Mouse (Mus musculus) midbrain, embryonic 15.5 days (tissue): ENCODE data around the gene Adarb2. TPM values are rescaled to one million over a fixed set of nuclear protein-coding genes. Genes with fewer than 3 reads are reported as not detected.

Experiments
- ATAC-seq: fragments of 200-750 bp; cut with Nextera tagmentation; replicated peaks from 2 replicates; pipeline ENCODE4 v1.8.0; 2017; ENCODE audit warnings: moderate TSS enrichment
- H3K27ac ChIP-seq: fragments of 300-500 bp; sonication (generic); 2 replicates; pipeline ENCODE4 v1.5.1; 2015; ENCODE audit warnings: mild to moderate bottlenecking, inconsistent platforms
- H3K27me3 ChIP-seq: fragments of 300-500 bp; sonication (generic); replicated peaks from 2 replicates; pipeline ENCODE4 v1.6.1; 2015; ENCODE audit warnings: inconsistent platforms
- H3K36me3 ChIP-seq: fragments of 300-500 bp; sonication (generic); replicated peaks from 2 replicates; pipeline ENCODE4 v1.6.1; 2015; ENCODE audit warnings: inconsistent platforms
- H3K4me1 ChIP-seq: fragments of 300-500 bp; sonication (generic); 2 replicates; pipeline ENCODE4 v1.6.1; 2015; ENCODE audit warnings: inconsistent platforms
- H3K4me2 ChIP-seq: fragments of 300-500 bp; sonication (generic); 2 replicates; pipeline ENCODE4 v1.6.1; 2015; ENCODE audit warnings: inconsistent platforms, mild to moderate bottlenecking, moderate library complexity
- H3K4me3 ChIP-seq: fragments of 300-500 bp; sonication (generic); 2 replicates; pipeline ENCODE4 v1.5.1; 2015; ENCODE audit warnings: mild to moderate bottlenecking, inconsistent platforms
- H3K9ac ChIP-seq: fragments of 300-500 bp; sonication (generic); 2 replicates; pipeline ENCODE4 v1.6.1; 2015; ENCODE audit warnings: mild to moderate bottlenecking, inconsistent platforms
- H3K9me3 ChIP-seq: fragments of 300-500 bp; sonication (generic); 2 replicates; pipeline ENCODE4 v1.6.1; 2016; ENCODE audit warnings: inconsistent platforms
- WGBS: fragments of 180-500 bp; shearing (Covaris S2); methylation state at CpG from one replicate; pipeline ENCODE4 v1.1.7; 2015; ENCODE audit warnings: mixed read lengths; 5-methylcytosine and 5-hydroxymethylcytosine counted together
- polyA plus RNA-seq: library from polyadenylated mRNA; unstranded; fragments of >200 nt; fragmentation: Nextera tagmentation; extraction: Ambion mirVana; gene quantifications from 2 replicates; pipeline ENCODE4 v1.2.1, GENCODE M21; 2015

The Adarb2 gene
- polyA plus RNA-seq, 1 experiment from 2014 or later: 39.3 TPM

GRCm38 (mm10) chr13:8467591-8468366, 265.1 kb downstream of the Adarb2 start:
- H3K4me2 ChIP-seq: peak overlapping the region; percentile 22
- ATAC-seq: peak; percentile 65
- H3K9ac ChIP-seq: no peak overlapping the region
- WGBS: 54% methylated on average over 12 of the region's 12 CpGs
- H3K4me3 ChIP-seq: no peak overlapping the region
- peak overlapping the region; percentile 47; the same call in 1 of the 2 replicates for H3K27ac ChIP-seq
- H3K36me3 ChIP-seq: no peaks in the 10 kb centered on the region
- no peaks in the 10 kb centered on the region for H3K27me3 ChIP-seq
- peaks cover 8% of the 10 kb centered on the region; the same call in 1 of the 2 replicates for H3K4me1 ChIP-seq
- no peaks in the 10 kb centered on the region for H3K9me3 ChIP-seq

DNA sequence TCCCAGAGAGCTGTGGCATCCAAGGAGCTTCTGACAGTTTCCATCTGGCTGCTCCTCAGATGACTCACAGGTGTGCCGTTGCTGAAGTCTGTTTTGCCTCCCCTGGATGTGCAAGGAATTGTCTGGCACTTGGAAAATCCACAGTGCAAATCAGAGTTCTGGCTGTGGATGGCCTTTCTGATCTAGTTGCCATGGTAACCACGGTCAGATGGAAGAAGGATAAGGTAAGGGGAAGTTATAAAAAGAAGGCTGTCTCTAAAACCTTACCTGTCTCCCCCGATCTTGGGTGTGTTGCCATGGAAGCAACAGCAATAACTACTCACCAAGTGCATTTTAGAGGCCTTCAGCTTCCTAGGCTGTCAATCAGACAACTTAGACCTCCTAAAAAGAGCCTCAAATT, 273.6 kb downstream of the Adarb2 start:
- WGBS: 59% methylated on average over 3 of the region's 3 CpGs
- H3K9me3 ChIP-seq: no peaks in the 10 kb centered on the region
- ATAC-seq: peak; percentile 92
- H3K4me2 ChIP-seq: no peak overlapping the region
- peak overlapping the region; percentile 36; the same call in 1 of the 2 replicates for H3K27ac ChIP-seq
- H3K4me1 ChIP-seq: no peaks in the 10 kb centered on the region
- H3K4me3 ChIP-seq: no peak overlapping the region
- H3K9ac ChIP-seq: no peak overlapping the region
- H3K27me3 ChIP-seq: no peaks in the 10 kb centered on the region
- H3K36me3 ChIP-seq: no peaks in the 10 kb centered on the region

- no peak for ATAC-seq
- no peak overlapping the region for H3K27ac ChIP-seq
- no peak overlapping the region for H3K4me3 ChIP-seq
- no peaks in the 10 kb centered on the region for H3K27me3 ChIP-seq
- no peak overlapping the region for H3K4me2 ChIP-seq
- WGBS: 86% methylated on average over 1 of the region's 1 CpGs
- no peak overlapping the region for H3K9ac ChIP-seq
- no peaks in the 10 kb centered on the region for H3K36me3 ChIP-seq
- H3K4me1 ChIP-seq: no peaks in the 10 kb centered on the region
- no peaks in the 10 kb centered on the region for H3K9me3 ChIP-seq
These were observed 276.1 kb downstream of the Adarb2 start for GRCm38 (mm10) chr13:8478731-8479130.

GRCm38 (mm10) chr13:8479970-8480369, 277.3 kb downstream of the Adarb2 start:
- no peaks in the 10 kb centered on the region for H3K9me3 ChIP-seq
- no peak overlapping the region for H3K4me3 ChIP-seq
- ATAC-seq: no peak
- H3K27ac ChIP-seq: no peak overlapping the region
- H3K4me1 ChIP-seq: no peaks in the 10 kb centered on the region
- no peaks in the 10 kb centered on the region for H3K36me3 ChIP-seq
- H3K4me2 ChIP-seq: no peak overlapping the region
- no peak overlapping the region for H3K9ac ChIP-seq
- no peaks in the 10 kb centered on the region for H3K27me3 ChIP-seq

DNA sequence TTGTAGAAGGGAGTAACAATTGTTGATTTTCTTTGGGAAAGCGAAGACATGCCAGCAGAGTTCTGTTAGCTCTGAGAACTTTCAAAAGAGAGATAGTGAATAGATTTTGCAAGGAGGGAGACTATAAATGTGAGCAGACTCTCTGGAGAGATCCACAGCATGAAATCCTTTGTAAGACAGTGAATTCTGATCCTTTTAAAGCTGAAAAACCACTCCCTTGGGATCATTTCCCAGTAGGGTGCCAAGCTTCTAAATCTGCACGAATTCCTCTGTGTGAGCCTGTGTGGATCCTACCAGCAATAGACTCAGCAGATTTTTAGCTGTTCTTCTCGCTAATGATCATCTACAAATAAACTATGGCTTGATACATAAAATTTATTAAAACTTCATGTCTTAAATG, 278.7 kb downstream of the Adarb2 start:
- Histone ChIP-seq H3K9ac (no peak overlapping the region), H3K27ac (no peak overlapping the region), H3K4me2 (no peak overlapping the region), H3K36me3 (no peaks in the 10 kb centered on the region), H3K4me3 (no peak overlapping the region), H3K9me3 (no peaks in the 10 kb centered on the region), H3K27me3 (no peaks in the 10 kb centered on the region), H3K4me1 (no peaks in the 10 kb centered on the region)
- ATAC-seq: no peak
- 30% methylated on average over 3 of the region's 3 CpGs for WGBS

DNA sequence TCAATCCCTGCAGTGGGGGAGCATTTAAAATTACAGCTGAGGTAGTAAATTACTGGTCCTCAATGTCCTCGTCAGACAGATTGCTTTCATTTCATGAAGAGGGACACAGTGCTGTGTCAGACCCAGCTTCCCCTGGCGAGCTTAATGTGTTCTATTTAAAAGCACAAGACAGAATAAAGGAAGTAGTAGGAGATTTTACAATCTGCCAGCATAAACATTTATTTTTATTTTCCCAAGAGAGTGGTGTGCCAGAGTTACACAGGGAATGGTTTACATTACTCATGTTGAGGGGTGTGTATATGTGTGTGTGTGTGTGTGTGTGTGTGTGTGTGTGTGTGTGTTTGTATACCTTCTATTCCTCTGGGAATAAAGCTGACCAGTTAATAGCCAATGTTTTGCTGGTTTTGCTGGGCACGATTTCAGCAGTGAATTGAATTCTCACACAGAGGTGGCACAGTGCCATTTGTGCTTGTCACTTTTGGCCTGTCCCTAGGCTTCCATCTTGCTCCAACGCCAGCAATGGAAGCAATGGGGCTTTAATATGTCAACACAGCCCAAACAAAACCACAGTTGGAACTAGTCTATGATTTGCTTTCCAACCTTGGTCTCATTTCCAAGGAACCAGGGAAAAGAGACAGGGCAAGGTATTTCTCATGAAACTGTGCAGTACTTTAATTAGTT, 282.1 kb downstream of the Adarb2 start:
- Histone ChIP-seq H3K9ac (no peak overlapping the region), H3K4me1 (0 out of 2 replicates have a peak, but pooled peaks cover 2% of the 10 kb centered on the region), H3K4me2 (no peak overlapping the region), H3K27ac (no peak overlapping the region), H3K9me3 (no peaks in the 10 kb centered on the region), H3K36me3 (no peaks in the 10 kb centered on the region), H3K4me3 (no peak overlapping the region), H3K27me3 (no peaks in the 10 kb centered on the region)
- 52% methylated on average over 4 of the region's 4 CpGs for WGBS
- no peak; the same call in 1 of the 2 replicates for ATAC-seq

GRCm38 (mm10) chr13:8487756-8488434, 285.2 kb downstream of the Adarb2 start:
- Histone ChIP-seq H3K9ac (no peak overlapping the region), H3K9me3 (no peaks in the 10 kb centered on the region), H3K4me2 (no peak overlapping the region), H3K4me3 (no peak overlapping the region), H3K4me1 (0 out of 2 replicates have a peak, but pooled peaks cover 2% of the 10 kb centered on the region), H3K36me3 (no peaks in the 10 kb centered on the region), H3K27ac (no peak overlapping the region), H3K27me3 (no peaks in the 10 kb centered on the region)
- WGBS: 69% methylated on average over 5 of the region's 5 CpGs
- no peak for ATAC-seq

DNA sequence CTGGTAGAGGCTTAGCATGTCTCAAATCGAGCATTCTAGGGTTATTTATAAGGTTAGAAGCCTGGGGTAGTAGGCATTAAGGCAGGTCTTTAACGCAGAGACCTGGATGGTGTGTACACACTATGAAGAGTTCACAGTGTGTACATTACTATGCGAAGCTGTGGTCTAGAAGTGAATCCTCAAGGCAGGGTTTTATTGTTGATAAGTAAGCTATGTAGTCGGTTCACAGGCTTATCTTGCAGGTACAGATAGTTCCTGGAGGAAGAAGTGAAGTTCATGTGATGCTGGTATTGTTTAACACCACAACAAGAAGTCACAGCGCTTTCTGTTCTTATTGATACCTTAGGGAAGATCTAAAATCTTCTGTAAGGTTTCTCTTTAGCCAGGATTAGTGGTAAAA, 290.7 kb downstream of the Adarb2 start:
- no peak overlapping the region for H3K4me3 ChIP-seq
- ATAC-seq: no peak
- H3K27ac ChIP-seq: no peak overlapping the region
- no peak overlapping the region for H3K9ac ChIP-seq
- 74% methylated on average over 5 of the region's 5 CpGs for whole genome bisulfite sequencing
- H3K36me3 ChIP-seq: no peaks in the 10 kb centered on the region
- no peaks in the 10 kb centered on the region for H3K4me1 ChIP-seq
- H3K9me3 ChIP-seq: no peaks in the 10 kb centered on the region
- H3K27me3 ChIP-seq: no peaks in the 10 kb centered on the region
- H3K4me2 ChIP-seq: no peak overlapping the region

DNA sequence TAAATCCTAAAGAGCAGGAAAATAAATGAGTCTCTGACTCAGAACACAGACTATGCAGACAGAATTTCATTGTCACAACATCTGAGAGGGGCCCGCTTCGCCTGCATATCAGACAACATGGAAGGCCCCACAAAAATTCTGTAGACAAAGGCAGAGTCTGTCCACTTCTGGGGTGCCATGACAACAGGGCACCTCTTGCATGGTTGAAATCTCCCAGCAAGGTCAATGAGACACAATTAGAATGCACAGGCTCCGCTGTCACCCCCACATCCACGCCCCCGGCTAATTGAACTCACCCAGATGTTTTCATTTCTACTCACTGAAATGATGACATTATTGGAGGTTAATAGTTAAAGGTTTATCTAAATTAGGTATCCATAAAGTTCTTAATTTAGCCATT, 296.9 kb downstream of the Adarb2 start:
- H3K27ac ChIP-seq: no peak overlapping the region
- 47% methylated on average over 5 of the region's 5 CpGs for WGBS
- no peaks in the 10 kb centered on the region for H3K27me3 ChIP-seq
- no peaks in the 10 kb centered on the region for H3K36me3 ChIP-seq
- no peak overlapping the region for H3K9ac ChIP-seq
- no peak for ATAC-seq
- H3K9me3 ChIP-seq: no peaks in the 10 kb centered on the region
- no peak overlapping the region for H3K4me3 ChIP-seq
- no peaks in the 10 kb centered on the region for H3K4me1 ChIP-seq
- no peak overlapping the region for H3K4me2 ChIP-seq

- peak overlapping the region; percentile 30 for H3K27ac ChIP-seq
- H3K36me3 ChIP-seq: no peaks in the 10 kb centered on the region
- no peak overlapping the region for H3K4me2 ChIP-seq
- H3K4me3 ChIP-seq: no peak overlapping the region
- no peaks in the 10 kb centered on the region for H3K9me3 ChIP-seq
- no peaks in the 10 kb centered on the region for H3K27me3 ChIP-seq
- peak; percentile 67 for ATAC-seq
- H3K9ac ChIP-seq: no peak overlapping the region
- 54% methylated on average over 7 of the region's 7 CpGs for WGBS
- H3K4me1 ChIP-seq: peaks cover 4% of the 10 kb centered on the region; the same call in 1 of the 2 replicates
These were observed 308.6 kb downstream of the Adarb2 start for GRCm38 (mm10) chr13:8511069-8511817.

GRCm38 (mm10) chr13:8515979-8516715, 313.5 kb downstream of the Adarb2 start:
- Histone ChIP-seq H3K36me3 (no peaks in the 10 kb centered on the region), H3K27ac (no peak overlapping the region), H3K9me3 (no peaks in the 10 kb centered on the region), H3K4me1 (peaks cover 3% of the 10 kb centered on the region; the same call in 1 of the 2 replicates), H3K9ac (no peak overlapping the region), H3K4me3 (no peak overlapping the region), H3K4me2 (no peak overlapping the region), H3K27me3 (no peaks in the 10 kb centered on the region)
- 81% methylated on average over 4 of the region's 4 CpGs for WGBS
- ATAC-seq: no peak
